In genomic region chr5:133113946-133114345, GRCm38 (mm10) we compare ENCODE assay signal across 16 mouse cellular contexts.
DNase-seq lines count a peak whose midpoint lies in the region.
"Had no signal": no experiment of that assay in that cellular context is flagged by ENCODE, and none has a peak within 500 bp of the region (broad histone marks: within the 10 kb centered on the region; RNA-seq: fewer than 3 reads in every experiment).

No protein-coding gene starts in this region.

- intact Hi-C loops in heart, postnatal 36 days (cut with DNase I): no loop called here

- peak; percentile 48 for DNase-seq in heart, adult 11 months
- DNase-seq in heart, postnatal 36 days: no peak
- peak; percentile 96 for DNase-seq in fat pad, adult 2 months (ENCODE audit: extremely low read depth, low read depth, low spot score)
- peak; percentile 93 for DNase-seq in gonadal fat pad, adult 2 months (ENCODE audit: low read depth)
- no peak for DNase-seq in embryo, embryonic 10 days (ENCODE audit: low spot score)
- DNase-seq in kidney, adult 11 months: no peak
- DNase-seq: adrenal gland, adult 2 months; adrenal gland, adult 8-10 months; adrenal gland, postnatal 10 days; adrenal gland, postnatal 14 days; adrenal gland, postnatal 25 days; adrenal gland, postnatal 36 days; B cell, adult 2 months; cerebellum, adult 11 months; cerebellum, adult 11-12 months; cerebellum, adult 18-20 months had no signal

Comparison
In these comparisons a context has a peak if more than half of its experiments do, and no peak if none do; other contexts are left out.
1. DNase-seq: peak in heart, adult 11 months (single experiment), fat pad, adult 2 months (single experiment) and gonadal fat pad, adult 2 months (single experiment); none in heart, postnatal 36 days (0 of 2), embryo, embryonic 10 days (single experiment) and kidney, adult 11 months (single experiment).